Mouse (Mus musculus) lung, adult 2 months (tissue): ENCODE measurements at regions not wholly inside any gene's neighbourhood (a gene's known extent, or its start where the extent isn't known, plus 50 kb on each side); places are given as distances from the start of the nearest gene placed in this dataset.

Experiments
- DNase-seq: peaks from one replicate; pipeline ENCODE4 v3.0.0; 2022
- H3K4me1 ChIP-seq: fragments of 200-500 bp; 2 replicates; pipeline ENCODE4 v1.6.1; 2011; ENCODE audit warnings: low read length; ENCODE audit not compliant: control insufficient read depth, insufficient read depth
- H3K4me3 ChIP-seq: fragments of 200-500 bp; replicated peaks from 2 replicates; pipeline ENCODE3; 2011; ENCODE audit warnings: low read depth, mild to moderate bottlenecking, control low read depth, low read length; ENCODE audit errors: extremely low read depth
- CTCF ChIP-seq: fragments of 200-500 bp; IDR thresholded peaks from 2 replicates; pipeline ENCODE4 v1.5.1; 2011; ENCODE audit warnings: mild to moderate bottlenecking, low read length, control low read depth; ENCODE audit not compliant: insufficient read depth
- POLR2A ChIP-seq: fragments of 200-500 bp; IDR thresholded peaks from 2 replicates; pipeline ENCODE4 v1.6.1; 2011; ENCODE audit warnings: low read depth, mild to moderate bottlenecking, control low read depth, low read length, borderline replicate concordance; ENCODE audit errors: extremely low read depth
- WGBS: fragments of 180-500 bp; shearing (Covaris S2); methylation state at CpG from one replicate; pipeline ENCODE4 v1.1.7; 2018; 5-methylcytosine and 5-hydroxymethylcytosine counted together

DNA sequence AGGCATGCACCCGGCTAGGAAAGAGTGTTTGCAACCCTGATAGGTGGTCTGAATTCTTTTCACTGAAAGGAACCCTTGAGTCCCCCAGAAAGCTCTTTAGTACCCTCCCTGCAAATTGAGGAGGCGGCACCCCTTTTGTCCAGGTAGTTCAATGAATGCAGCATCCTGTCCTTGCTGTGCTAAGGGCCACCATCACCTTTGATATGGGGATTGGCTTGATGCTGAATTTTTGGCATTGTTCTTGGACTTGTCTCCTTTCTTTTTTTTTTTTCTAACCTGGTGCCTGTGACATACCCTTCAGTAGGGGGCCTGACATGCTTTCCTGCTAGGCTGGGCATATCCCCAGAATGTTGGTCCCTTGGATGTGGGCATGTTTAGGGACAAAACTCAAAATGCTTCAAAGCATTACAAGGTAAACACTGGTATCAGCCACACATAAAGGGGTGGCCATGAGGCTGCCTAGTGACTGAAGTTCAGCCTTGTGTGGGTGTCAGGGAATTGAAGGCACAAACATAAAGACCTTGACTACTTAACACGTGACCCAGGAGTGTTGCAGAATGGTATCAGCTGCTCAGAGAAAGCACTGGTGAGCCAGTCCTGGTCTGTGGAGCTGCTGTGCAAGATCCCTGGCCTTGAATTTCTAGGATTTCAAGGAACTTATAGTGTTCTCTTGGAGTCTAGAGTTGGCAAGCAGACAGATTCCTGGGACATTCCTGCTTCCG, 183.6 kb downstream of the Tex29 start:
- TF ChIP-seq CTCF, result no peak
- no peak for TF ChIP-seq POLR2A
- Histone ChIP-seq H3K4me3 (no peak overlapping the region), H3K4me1 (no peaks in the 10 kb centered on the region)
- WGBS, result 64% methylated on average over 4 of the region's 4 CpGs
- DNase-seq, result no peak

DNA sequence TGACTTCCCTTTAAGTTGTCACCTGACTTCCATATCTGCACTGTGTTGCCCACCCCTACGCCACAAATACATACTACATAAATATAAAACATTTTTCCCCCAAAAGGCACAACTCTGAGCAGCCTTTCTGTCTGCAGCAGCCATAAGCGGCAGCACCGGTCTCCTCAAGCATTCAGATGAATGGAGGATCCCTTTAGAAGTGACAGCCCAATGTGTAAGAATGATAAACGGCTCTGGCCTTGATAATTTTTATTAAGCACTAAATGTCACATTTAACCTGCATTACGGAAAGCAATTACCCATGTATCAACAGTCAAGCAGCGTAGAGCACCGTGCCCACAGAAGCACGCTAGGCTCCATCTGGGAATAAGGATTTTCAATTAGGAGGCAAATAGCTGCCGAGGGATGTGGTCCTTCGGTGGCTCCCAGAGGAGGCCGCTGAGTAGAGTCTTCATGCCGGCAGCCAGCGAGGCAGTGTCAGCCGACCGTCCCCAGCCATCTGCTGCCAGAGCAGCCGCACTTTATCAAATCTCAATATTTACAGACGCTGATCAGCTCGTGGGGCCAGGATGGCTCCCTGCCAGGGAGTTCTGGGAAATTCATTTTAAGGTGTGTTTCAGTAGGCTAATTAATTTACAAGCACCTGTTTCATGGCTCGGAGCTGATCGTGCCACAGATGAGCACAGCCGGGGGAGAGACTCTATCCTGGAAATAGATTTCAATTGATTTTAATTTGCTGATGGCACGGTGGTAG, 190.3 kb downstream of the Tex29 start:
- Histone ChIP-seq H3K4me1 (peaks cover 2% of the 10 kb centered on the region; the same call in 1 of the 2 replicates), H3K4me3 (no peak overlapping the region)
- no peak for TF ChIP-seq POLR2A
- no peak for TF ChIP-seq CTCF
- WGBS, result 62% methylated on average over 22 of the region's 22 CpGs
- DNase-seq, result no peak

DNA sequence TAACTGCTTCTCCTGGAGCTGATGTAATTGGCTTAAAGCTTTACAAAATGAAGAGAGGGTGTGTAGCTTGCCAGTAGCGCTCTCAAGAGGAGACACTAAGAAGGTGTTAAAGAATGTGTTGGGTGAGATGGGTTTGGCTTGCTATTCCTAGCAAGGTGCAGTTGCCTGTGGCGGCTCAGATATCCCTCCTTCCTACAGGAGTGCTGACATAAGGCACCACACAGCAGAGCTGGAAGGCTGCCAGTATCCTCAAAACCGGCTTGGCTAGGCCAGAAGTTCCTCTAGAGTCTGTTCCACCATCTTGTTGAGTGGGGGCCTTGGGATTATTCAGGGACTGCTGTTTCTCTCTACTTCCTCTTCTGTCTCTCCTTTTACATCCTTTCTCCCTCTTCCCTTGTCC, 191.5 kb downstream of the Tex29 start:
- Histone ChIP-seq H3K4me1 (peaks cover 2% of the 10 kb centered on the region; the same call in 1 of the 2 replicates), H3K4me3 (no peak overlapping the region)
- TF ChIP-seq POLR2A (no peak), CTCF (no peak)
- WGBS, result 39% methylated on average over 3 of the region's 3 CpGs
- no peak for DNase-seq

DNA sequence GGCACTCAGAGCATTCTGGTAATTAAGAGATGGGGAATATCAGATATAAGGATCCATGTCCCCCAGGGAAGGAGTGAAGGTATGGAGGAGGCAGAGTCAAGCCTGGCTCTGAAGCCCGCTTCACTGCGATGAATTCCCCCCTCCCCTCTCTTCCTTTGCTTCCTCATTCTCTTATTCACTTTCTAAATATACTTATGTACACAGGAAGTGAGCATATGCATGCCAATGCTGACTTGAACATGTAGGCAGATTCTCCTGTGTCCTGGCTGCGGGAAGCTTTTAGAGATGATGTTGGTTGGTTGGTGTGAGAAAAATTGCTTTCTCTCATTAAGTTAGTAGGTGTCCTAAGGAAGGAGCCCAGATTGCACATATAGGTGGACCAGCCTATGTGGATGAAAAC, 192.1 kb downstream of the Tex29 start:
- Histone ChIP-seq H3K4me1 (peaks cover 2% of the 10 kb centered on the region; the same call in 1 of the 2 replicates), H3K4me3 (no peak overlapping the region)
- no peak for DNase-seq
- TF ChIP-seq POLR2A (no peak), CTCF (no peak)
- WGBS, result 29% methylated on average over 3 of the region's 3 CpGs

DNA sequence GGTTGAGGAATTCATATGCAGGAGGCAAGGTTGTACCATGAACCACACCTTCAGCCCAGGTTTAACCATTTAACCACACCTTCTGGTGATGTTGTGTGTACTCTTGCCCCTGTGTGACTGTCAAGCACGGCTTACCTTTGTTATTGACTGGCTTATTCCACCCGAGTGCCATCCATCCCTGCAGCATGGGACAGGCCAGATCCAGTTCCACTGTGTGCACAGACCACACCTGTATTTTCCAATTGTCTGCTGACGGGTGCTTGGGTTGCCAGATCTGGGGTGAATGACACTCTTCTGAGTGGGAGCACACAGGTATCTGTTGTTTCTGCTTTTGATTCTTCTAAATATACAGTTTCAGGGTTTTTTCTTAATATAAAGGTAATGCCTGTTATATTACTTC, 196.1 kb downstream of the Tex29 start:
- no peak overlapping the region for H3K4me3 ChIP-seq
- no peak for DNase-seq
- TF ChIP-seq CTCF (no peak), POLR2A (no peak)
- WGBS, result 67% methylated on average over 3 of the region's 3 CpGs
- H3K4me1 ChIP-seq, result peaks cover 10% of the 10 kb centered on the region; the same call in 1 of the 2 replicates

DNA sequence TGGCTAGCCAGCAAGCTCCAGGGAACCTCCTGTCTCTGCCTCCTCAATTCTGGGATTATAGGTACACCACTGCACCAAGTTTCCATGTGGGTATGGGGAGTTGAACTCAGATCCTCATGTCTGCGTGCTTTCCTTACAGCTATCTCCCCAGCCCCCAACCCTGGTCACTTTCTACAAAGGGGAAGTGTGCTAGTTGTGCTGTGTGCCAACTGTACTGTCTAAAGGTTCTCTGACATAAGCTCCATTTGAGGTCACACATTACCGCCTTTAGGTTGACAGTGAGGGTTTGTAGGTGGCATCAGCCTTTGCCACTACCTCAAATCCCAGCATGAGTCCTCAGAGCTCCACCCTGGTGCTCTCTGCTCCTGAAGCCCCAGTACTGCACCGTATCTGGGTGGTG, 200.7 kb downstream of the Tex29 start:
- no peak overlapping the region for H3K4me3 ChIP-seq
- 49% methylated on average over 3 of the region's 3 CpGs for WGBS
- no peak for DNase-seq
- TF ChIP-seq CTCF, result no peak
- TF ChIP-seq POLR2A, result no peak
- peaks cover 10% of the 10 kb centered on the region; the same call in 1 of the 2 replicates for H3K4me1 ChIP-seq

DNA sequence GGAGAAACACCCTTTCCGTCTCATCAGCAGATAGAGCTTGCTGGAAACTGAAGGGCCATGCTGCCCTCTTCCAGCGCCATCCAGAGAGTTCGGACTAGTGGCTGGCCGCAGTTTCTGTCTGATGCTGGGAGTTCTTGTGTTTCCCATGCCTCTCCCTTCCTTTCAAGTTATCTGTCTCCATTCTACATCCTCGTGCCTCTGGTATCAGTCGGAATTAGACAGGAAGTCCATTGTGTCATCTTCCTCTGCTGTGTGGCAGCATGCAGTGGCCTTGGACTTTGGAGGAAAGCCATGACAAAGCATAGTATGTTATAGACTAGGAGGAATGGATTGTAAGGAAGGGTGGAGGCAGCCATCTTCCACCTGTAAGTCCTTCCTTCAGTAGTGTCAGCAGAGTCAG, 201.4 kb downstream of the Tex29 start:
- TF ChIP-seq POLR2A, result no peak
- Histone ChIP-seq H3K4me3 (peak overlapping the region; percentile 8), H3K4me1 (peaks cover 10% of the 10 kb centered on the region; the same call in 1 of the 2 replicates)
- peak; percentile 11 for DNase-seq
- WGBS, result 43% methylated on average over 6 of the region's 6 CpGs

DNA sequence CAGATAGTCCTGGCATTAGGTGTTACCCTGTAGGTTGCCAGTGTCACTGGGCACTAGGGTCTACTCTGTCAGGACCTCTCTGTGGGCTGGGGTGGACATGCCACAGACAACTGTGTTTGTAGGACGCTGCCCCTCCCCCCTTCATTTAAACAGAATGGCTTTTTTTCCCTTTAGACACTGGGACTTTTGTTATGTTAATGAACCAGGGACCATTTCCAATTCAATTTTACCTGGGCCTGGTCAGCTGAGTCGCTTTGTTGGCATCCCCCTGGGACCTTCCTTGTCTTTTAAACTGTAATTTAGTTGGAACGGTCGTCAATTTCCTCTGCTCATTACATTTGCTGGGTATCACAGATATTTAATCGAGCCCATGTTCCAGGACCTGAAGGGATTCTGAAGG, 210.6 kb downstream of the Tex29 start:
- WGBS, result 74% methylated on average over 5 of the region's 5 CpGs
- DNase-seq, result no peak
- TF ChIP-seq POLR2A (no peak), CTCF (no peak)
- Histone ChIP-seq H3K4me3 (no peak overlapping the region), H3K4me1 (no peaks in the 10 kb centered on the region)

DNA sequence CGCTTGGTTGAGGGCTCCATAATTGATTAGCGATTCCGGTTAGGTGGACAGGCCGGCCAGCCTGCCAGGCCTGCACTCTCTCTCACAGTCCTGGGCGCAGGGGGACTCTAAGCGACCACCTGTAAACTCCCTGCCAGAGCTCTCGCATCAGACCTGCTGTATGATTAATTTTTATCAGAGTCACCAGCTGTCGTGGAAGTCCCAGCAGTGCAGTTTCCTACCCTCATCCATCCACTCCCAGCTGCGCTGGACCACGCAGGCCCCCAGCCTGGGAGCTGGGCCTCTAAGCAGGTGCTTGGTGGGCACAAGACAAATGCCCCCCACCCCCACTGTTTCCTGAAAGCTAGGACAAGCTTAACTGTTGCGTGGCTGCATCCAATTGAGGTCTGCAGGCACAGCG, 211.1 kb downstream of the Tex29 start:
- DNase-seq, result no peak
- TF ChIP-seq CTCF, result no peak
- no peak for TF ChIP-seq POLR2A
- WGBS, result 63% methylated on average over 12 of the region's 12 CpGs
- Histone ChIP-seq H3K4me3 (no peak overlapping the region), H3K4me1 (no peaks in the 10 kb centered on the region)

DNA sequence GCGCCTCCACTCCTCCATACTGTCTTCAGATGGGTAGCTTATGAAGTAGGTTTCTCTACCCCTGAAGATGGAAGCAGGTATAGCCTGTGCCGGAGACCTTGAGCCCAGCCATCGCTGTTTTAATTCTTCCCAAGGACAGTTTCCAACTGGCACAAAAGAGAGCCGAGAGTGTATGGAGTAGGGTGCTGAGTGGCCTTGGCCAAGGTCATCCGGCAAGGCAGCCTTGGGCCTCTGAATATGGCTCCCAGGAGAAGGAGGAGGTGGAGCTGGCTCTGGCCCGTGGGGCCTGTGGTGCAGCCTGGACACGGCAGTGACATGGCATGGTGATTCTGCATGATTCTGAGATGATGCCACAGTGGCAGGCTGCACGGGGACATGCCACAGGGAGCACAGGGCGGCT, 215.7 kb downstream of the Tex29 start:
- WGBS, result 92% methylated on average over 9 of the region's 9 CpGs
- H3K4me3 ChIP-seq, result no peak overlapping the region
- no peak for DNase-seq
- H3K4me1 ChIP-seq, result no peaks in the 10 kb centered on the region
- TF ChIP-seq CTCF, result no peak
- TF ChIP-seq POLR2A, result no peak
